Mouse (Mus musculus): ENCODE results near the gene Slc8b1.
"Not testable (repeated sequence)": the region's sequence is repeated elsewhere in the genome, so short reads cannot be mapped to it uniquely, and the experiment has no call there.

Slc8b1 gene

DNA sequence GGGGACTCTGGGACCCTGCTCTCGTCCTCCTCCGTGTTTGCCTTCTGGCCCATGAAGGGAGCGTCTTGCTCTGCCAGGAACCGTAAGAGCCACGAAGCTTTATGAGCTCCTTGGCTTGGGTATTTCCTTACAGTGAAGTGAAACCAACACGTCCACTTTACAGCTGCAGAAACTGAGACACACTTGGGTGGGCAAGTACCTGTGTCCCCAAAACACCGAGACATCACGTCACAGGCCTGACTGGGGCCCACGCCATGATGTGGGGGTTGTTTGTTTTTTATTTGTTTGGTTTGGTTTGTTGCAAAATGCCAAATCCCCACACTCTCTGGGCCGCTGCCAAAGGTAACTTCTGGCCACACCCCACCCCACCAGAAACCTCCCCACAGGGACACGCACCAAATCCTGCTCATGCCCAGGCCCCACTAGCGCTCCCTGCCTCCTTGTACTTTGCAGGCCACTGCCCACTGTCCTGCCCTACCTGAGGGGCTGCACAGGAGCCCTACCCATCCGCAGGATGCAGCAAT lies 15.2 kb upstream of the Slc8b1 start:
- no peak for DNase-seq (ENCODE audit: low spot score)

DNA sequence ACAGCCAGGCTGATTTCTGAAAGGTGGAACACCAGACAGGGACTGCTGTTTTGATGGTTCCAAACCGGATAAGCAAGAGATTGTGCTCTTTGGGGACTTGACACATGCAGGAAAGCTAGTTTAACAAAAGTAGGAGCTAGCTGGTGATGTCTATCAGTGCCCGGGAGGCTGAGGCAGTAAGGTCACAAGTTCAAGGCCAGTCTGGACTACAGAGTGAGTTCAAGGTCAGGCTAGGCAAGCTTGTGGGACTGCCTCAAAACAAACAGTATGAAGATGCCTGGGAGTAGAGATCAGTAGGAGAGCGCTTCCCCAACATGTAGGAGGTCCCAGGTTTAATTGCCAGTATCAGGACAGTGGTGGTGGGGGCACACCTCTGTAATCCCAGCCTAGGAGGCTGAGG lies 13.9 kb upstream of the Slc8b1 start:
- DNase-seq (ENCODE audit: low spot score) = no peak

DNA sequence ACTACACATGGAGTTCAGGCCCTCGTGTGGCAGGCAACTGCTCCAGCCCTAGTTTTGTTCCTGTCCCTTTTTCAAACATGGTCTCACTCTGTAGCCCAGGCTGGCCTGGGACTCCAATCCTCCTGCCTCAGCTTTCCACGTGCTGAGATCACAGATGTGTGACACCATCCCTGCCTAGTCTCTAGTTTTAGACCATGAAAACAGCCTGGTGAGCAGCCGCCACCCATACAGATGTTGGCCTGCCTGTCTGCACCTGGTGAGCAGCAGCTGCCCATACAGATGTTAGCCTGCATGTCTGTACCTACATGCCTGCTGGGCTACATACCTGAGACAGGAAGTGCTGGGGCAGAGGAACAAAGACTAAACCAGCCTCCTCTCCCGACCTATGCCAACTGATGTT lies 11.8 kb upstream of the Slc8b1 start:
- no peak for DNase-seq (ENCODE audit: low spot score)

DNA sequence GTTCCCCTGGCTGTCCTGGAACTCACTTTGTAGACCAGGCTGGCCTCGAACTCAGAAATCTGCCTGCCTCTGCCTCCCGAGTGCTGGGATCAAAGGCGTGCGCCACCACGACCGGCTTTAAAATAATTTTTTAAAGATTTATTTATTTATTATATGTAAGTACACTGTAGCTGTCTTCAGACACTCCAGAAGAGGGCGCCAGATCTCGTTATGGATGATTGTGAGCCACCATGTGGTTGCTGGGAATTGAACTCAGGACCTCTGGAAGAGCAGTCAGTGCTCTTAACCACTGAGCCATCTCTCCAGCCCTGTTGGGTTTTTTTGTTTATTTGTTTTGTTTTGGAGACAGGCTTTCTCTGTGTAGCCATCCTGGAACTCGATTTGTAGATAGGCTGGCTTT lies 10.4 kb upstream of the Slc8b1 start:
- not testable (repeated sequence) for DNase-seq (ENCODE audit: low spot score)

DNA sequence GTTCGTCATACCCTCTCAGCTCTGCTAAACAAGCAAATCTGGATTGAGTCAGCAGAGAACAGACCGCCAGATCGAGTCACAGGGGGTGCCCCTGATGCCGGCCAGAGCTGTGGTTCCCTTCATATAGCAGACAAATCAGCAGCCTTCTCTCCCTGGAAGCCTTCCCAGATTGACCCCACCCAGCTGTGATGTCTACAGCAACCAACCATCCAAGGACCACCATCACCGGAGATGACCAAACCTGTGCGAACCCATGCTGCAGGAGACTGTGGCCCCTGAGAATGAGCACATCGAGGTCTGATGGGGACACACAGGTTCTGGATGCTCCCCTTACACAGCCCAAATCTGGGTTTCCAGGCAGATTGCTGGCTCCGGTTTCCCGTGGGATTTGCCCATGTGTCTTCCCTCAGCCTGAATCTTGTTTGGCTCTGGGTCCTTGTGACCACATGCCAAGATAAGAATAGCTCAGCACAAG lies 8.8 kb upstream of the Slc8b1 start:
- DNase-seq (ENCODE audit: low spot score) = no peak

DNA sequence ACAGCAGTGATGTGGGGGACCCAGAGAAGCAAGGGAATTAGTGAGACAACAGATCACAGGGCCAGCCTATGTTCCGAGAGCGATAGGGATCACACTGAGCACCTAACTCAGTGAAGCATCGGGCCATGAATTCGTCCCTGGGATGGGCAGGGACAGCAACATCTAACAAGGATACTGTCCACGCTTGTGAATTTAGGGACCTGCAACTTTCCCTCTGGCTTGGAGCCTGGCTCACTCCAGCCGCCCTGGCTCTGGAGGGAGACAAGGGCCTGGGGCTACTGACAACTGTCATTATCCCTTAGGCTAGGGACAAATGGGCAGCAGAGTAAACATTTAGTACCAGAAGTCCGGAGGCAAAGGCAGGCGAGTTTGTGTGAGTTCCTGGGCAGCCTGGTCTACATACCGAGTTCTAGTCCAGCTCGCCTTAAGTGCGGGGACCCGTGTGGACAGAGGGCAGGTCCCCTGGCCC lies 8.3 kb upstream of the Slc8b1 start:
- no peak for DNase-seq (ENCODE audit: low spot score)

DNA sequence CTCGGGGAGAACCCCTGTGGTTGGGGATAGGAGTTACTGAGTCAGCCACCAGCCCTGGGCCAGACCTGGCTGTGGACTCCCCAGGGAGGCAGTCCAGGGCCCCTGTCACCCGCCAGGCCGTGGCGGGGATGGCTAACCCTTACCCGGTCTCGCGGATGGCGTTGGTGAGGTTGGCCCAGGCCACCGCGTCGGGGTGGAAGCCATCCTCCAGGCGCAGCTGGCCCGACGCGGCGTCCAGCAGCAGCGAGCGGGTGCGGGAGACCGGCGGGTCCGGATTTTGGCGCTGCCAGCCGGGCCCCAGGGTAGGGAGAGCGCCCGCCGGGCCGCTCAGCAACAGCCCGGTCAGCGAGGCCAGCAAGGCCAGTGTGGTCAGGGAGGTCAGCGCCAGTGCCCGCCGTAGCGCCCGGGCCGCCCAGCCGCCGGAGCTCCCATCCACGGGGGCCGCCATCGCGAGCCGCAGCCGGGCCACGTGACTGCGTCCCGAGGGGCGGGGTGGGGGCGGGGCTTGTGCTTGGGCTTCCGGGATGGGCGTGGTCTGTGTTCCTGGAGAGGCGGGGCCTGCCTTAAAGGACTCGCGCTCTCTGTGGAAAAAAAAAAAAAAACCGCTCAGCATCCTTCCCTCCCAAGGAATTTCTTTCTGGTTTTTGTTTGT lies 7.7 kb upstream of the Slc8b1 start, which contains the start of gene Plbd2:
TSS of gene Plbd2 (minus strand) at position 482 of the 652 bp plus-strand sequence.
- peak; percentile 90 for DNase-seq (ENCODE audit: low spot score)

DNA sequence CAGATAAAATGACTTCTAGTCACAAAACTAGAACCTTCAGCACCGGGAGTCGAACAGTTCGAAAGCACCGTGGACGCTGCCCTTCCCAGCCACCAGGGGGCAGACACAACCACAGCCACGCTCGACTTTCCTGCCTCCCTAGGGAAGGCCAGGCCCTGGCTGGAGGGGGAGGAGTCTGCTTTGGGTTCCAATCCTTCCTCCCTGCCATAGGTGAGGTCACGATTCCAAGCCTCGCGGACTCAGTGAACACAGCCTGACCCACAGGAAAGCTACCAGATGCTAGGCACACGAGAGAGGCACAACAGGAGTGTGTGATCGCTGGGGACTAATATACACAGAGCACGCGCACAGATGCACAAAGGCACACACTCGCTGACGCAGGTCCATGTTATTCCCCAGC lies 5.6 kb upstream of the Slc8b1 start:
- peak; percentile 63 for DNase-seq (ENCODE audit: low spot score)

DNA sequence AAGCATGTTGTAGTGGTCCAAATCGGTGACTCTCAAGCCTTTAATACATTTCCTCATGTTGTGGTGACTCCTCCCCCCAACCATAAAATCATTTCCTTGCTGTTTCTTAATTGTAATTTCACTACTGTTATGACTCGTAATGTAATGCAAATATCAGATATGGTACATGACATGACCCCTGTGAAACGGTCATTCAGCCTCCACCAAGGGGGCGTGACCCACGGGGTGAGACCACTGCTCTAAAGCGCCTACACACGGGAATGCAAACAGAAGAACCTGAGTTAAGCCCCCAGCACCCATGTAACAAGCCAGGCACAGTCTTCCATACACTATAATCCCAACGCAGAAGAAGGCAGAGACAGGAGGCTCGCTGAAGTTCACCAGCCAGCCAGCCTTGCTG lies 5.2 kb upstream of the Slc8b1 start:
- DNase-seq (ENCODE audit: low spot score) = no peak

DNA sequence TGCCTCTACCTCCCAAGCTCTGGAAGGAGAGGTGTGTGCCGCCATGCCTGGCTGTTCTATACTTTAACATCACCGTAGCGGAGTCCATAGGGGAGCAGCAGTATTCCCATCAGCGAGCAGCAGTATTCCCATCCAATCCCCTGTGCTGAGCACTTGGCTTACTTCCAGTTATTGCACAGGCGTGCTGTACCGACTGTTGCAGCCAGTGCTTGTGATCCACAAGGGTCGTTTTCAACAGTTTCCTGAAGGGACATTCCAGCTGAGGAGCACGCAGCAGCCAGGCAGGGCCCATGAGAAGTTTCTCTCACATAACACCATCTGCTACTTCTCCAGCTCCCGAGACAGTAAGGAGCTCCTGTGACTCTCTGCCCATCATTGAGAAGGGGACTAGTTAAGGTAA lies 4.5 kb upstream of the Slc8b1 start:
- DNase-seq (ENCODE audit: low spot score) = no peak

DNA sequence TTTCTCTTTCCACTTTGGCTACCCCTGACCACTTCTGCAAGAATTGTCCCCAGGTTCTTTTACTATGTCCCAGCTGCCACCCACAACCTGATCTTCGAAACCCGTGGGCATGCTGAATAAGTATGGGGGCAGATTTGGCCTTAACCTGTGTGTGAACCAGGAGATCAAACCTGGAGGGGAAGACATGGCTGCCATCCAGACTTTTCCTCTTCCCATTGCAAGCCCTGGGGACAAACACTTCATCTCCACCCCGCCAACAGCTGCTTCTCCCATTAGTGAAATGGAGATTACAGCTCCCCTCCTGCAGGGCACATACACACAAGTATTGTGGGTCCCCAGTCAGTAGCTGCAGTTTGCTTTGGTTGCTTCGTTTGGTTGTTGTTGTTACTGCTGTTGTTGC lies 3.7 kb upstream of the Slc8b1 start:
- DNase-seq (ENCODE audit: low spot score) = no peak

DNA sequence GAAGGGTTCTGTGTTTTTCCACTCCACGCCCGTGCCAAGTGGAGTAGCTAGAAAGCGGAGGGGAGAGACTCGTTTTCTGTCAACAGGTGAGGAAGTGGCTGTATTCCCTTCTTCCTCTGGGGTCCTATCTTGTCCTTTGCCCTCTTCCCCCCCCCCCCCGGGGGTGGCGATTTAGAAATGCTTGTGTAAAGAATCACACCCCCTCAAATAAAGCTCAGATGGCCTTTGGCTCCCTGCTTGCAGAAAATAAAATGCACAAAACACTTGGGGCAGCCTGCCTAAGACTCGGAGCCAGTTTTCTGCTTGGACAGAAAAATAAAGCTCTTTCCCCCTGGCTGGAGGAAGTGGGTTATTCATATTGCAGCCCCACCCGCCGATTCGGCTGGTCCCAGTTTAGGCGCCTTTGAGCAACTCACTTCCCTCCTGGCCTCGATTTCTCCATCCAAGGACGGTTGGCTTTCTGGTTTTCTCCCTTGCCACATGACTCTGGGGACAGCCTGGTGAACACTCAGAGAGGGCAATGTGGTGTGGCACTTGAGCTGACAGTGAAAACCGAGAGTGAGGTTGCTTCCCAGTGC lies 764 bp downstream of the Slc8b1 start:
- peak; percentile 77 for DNase-seq (ENCODE audit: low spot score)

DNA sequence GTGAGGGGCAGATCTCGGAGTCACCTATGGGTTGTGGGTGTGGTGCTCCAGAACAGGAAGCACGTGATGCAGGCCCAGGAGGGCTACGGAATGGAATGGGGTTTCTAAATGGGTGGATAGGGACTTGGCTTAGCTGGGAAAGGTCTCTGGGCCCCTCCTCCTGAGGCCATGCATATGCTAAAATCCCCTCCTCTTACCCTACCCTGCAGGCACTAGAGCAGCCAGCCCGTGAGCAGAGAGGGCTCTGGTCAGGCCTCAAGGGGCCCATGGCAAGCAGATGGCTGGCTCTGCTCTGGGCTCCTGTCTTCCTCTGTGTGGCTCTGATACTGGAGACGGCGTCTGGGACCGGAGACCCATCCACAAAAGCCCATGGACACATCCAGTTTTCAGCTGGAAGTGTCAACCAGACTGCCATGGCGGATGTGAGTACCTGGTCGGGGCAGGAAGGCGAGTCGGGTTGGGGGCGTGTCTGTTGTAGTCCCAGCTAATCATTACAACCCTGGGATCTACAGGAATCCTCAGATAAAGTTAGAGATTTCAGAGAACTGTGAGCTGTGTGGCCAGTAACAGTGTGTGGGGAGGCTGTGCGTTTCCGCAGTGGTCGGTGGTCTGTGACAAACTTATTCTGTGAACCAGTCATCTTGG lies 2.1 kb downstream of the Slc8b1 start:
- DNase-seq (ENCODE audit: low spot score) = peak; percentile 87

DNA sequence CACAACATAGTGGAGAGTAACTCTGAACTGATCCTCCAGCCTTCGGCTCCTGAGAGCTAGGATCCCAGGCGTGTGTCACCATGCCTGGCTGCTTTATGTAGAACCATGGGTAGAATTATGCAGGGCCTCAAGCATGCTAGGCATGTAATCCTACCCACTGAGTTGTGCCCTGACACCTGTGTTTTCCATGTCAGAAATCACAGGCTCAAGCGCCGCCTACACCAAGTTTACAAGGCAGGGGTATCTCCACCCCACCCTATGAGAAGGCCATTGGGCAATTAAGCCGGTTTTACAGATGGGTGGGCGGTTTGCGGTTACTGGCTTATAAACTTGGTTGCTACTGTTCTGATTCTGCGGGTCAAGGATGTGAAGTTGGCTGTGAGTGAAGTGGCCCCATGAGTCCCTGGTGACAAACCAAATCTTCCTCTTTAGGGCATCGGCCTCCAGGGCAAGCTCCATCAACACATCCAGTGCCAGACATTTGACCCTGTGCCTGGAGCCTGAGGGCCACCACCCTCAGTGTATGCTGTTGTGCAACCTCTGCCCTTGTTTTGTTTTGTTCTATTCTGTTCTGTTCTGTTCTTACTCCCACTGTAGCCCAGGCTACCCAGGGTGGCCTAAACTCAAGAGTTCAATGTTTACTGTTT lies 3.2 kb downstream of the Slc8b1 start:
- DNase-seq (ENCODE audit: low spot score) = no peak

DNA sequence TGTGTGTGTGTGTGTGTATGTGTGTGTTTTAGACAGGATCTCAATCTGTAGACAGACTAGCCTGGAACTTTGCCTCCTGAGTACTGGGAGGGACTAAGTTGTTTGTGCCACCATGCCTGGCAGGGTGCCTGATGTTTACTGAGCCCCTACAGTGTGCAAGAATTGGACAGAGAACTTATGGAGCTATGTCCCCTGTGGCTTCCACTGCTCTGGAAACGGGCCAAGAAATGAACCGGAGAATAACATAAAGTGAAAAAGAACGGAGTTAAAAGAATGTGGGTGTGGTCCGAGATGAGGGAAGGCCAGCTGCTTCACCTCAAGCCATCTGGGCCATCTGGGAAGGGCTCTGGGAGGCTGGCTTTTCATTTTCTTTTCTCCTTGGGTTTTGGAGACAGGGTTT lies 3.8 kb downstream of the Slc8b1 start:
- no peak for DNase-seq (ENCODE audit: low spot score)

DNA sequence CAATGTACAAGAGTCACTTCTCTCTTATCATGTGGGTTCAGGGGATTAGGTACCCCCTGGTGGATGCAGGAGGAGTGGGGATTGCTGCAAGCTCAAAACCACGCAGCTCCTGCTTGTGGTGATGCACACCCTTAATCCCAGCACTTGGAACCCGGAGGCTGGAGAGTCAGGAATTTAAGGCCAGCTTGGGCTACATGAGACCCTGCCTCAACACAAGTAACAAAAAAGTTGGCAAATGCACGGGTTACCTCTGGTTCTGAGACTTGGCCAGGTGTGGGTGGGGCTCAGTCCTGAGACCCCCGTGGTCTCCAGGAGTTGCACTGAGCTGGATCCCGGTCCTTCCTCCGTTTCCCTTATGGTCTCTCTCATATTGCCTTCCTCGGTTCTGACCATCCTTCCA lies 4.5 kb downstream of the Slc8b1 start:
- DNase-seq (ENCODE audit: low spot score) = no peak

DNA sequence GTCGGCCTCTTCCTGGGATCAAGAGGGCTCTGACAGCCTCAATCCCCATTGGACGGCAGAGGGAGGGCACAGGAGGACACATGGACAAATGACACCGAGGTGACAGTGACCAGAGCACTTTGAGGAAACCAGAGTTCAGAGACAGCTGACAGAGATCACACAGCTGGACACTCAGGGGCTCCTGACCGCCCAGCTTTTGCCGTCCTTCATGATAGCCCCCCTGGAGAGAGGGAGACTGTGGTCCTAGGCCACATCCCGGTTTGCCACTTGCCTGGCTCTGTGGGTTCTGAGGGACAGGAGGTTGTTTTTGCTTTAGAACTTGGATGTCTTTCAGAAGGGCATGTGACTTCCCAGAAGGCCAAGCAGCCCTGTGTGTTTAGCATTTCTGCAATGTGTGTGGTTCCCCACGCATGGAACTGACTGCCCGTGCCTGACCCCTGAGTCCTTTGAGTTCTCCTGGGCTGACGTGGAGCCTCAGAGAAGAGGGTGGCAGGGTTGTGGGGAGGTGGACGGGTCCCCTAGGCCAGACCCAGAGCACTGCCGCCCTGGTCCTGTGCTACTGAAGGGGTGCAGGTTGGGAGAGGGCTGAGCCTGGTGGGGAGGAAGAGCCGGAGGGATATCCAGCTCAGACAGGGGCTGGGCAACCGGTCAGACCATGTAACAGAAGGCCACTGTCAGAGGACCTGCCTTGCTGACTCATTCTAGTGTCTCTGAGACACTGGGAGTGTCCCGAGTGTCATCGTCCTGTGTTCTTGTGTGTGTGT lies 5.4 kb downstream of the Slc8b1 start:
- no peak for DNase-seq (ENCODE audit: low spot score)

DNA sequence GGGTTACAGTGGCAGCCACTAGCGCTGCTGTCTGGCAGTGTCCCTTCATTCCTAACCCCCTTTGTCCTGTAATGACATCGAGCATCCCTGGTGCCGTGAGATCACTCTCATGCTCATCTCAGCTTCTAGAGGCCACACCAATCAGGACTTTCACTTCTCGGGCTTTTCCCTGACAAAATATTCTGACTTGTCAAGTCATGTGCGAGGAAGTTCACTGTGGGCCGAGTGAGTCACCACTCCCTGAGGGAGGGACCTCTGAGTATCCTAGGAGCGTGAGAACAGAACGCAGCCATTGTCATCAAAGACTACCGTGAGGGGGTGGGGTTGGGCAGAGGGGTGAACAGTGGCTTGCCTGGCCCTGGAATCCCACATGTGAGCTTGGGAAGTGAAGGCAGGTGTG lies 6.6 kb downstream of the Slc8b1 start:
- DNase-seq (ENCODE audit: low spot score) = no peak

DNA sequence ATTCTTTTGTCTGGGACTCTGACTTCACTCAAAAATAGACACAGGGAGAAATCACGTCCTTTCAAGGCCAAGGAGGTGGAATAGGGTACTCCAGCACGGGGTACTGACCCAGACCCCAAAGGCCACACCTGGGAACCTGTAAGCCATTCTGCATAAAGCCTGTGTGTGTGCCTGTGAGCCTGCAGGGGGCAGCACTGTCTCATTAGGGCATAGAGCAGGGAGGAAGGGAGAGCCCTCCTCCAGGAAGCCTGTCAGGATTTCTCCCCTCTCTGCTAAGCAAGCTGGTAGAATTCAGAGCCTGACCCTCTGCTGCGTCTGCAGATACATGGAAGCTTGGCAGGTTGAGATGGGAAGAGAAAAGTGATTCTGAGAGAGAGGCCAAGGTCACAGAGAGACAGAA lies 11.7 kb downstream of the Slc8b1 start:
- DNase-seq (ENCODE audit: low spot score) = no peak

DNA sequence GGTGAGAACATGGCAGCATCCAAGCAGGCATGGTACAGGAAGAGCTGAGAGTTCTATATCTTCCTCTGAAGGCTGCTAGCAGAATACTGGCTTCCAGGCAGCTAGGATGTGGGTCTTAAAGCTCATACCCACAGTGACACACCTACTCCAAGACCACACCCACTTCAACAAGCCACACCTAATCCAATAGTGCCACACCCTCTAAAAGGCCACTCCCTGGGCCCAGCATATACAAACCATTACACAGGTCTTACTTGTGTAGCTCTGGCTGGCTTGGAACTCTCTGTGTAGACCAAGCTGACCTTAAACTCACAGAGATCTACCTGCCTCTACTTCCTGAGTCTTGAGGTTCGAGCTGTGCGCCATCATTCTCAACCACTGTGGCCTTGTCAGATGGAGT lies 13.8 kb downstream of the Slc8b1 start:
- DNase-seq (ENCODE audit: low spot score) = no peak

DNA sequence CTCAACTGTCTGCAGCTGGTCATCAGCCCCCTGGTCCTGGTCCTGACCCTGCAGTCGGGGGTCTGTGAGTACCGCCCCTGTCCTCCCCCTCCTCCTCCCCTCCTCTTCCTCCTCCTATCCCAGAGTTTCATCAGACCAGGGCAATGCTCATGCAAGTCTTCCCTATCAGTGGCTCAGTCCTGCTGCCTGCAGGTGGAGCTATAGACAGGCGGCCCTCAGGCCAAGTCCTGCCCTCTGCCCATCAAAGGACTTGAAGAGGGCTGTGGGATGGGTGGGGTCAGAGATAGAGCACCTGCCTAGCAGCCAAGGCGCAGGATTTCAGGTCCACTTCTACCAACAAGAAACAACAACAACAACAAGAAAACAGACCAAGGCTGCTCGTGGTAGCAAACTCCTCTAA lies 14.8 kb downstream of the Slc8b1 start:
- DNase-seq (ENCODE audit: low spot score) = no peak

DNA sequence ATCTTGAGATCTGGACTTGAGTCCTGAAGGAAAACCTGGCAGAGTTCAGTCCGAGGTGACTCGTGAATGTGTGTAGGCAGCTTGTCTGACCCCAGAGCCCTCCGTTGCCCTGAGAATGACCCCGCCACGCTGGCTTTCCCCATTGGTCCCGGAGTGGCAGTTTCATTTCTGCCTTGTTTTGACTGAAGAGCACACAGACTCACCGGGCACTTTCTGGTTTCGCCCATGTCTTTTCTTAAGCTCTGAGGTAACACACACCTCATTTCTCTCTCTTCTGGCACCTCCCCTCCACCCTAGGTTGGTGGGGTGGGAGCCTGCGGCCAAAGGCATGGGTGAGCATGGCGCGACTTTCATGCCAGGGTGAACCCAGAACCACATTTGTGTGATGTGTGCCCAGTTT lies 15.3 kb downstream of the Slc8b1 start:
- DNase-seq (ENCODE audit: low spot score) = no peak

Data from yolk sac, embryonic 10.5 days (tissue).